Comparison of ENCODE assay signal across 23 mouse cellular contexts in the genomic region with DNA sequence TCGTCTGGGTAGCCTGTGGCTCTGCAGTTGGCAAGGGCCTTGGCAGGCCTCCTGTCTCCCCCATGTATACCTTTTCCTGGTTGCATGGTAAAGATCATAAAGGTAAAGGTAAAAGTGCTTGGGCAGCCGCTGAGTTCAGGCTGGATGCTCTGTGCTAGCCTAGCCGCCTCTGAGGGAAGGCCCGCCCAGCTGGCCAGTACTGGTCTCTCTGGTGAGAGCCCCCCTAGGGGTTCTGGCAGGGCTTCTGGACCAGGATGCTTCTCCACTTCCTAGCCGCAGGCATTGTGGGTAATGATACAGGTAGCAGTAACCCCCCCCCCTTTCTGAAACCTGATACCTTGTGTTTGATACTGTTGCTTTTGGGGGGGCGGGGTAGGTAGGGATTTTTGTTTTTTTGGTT.
"Had no signal": no experiment of that assay in that cellular context is flagged by ENCODE, and none has a peak within 500 bp of the region (broad histone marks: within the 10 kb centered on the region; RNA-seq: fewer than 3 reads in every experiment).

No protein-coding gene starts in this region.

- H3K4me1 ChIP-seq: heart, embryonic 15.5 days; hindbrain, embryonic 13.5 days; hindbrain, embryonic 15.5 days; limb, embryonic 15.5 days; liver, embryonic 12.5 days had no signal

- H3K9me3 ChIP-seq: heart, embryonic 13.5 days; heart, embryonic 15.5 days; hindbrain, embryonic 13.5 days; hindbrain, embryonic 15.5 days; limb, embryonic 13.5 days; limb, embryonic 15.5 days; liver, embryonic 12.5 days had no signal

- H3K36me3 ChIP-seq: liver, embryonic 12.5 days had no signal

- DNase-seq: gastrocnemius, adult 2 months; gastrocnemius, postnatal 10 days; gastrocnemius, postnatal 25 days; heart, adult 18-20 months; heart, postnatal 14 days; heart, postnatal 36 days; kidney, adult 11 months; kidney, adult 8-10 months; kidney, postnatal 25 days; layer of hippocampus, adult 9-11 months; layer of hippocampus, postnatal 36 days; left cerebral cortex, postnatal 4 days had no signal

- ATAC-seq: hindbrain, postnatal 0 days; intestine, embryonic 16.5 days; liver, embryonic 12.5 days had no signal

- H3K4me2 ChIP-seq: heart, embryonic 11.5 days; heart, embryonic 13.5 days; heart, embryonic 15.5 days; hindbrain, embryonic 13.5 days; hindbrain, embryonic 15.5 days; limb, embryonic 13.5 days; limb, embryonic 15.5 days; liver, embryonic 12.5 days had no signal

- H3K27me3 ChIP-seq: heart, embryonic 13.5 days; heart, embryonic 15.5 days; hindbrain, embryonic 13.5 days; hindbrain, embryonic 15.5 days; limb, embryonic 13.5 days; limb, embryonic 15.5 days; liver, embryonic 12.5 days had no signal

- H3K4me3 ChIP-seq: gastrocnemius, adult 2 months; heart, embryonic 13.5 days; heart, embryonic 15.5 days; hindbrain, embryonic 13.5 days; hindbrain, embryonic 15.5 days; limb, embryonic 13.5 days; limb, embryonic 15.5 days; liver, embryonic 12.5 days had no signal

- H3K9ac ChIP-seq: heart, embryonic 13.5 days; heart, embryonic 15.5 days; hindbrain, embryonic 13.5 days; hindbrain, embryonic 15.5 days; limb, embryonic 13.5 days; limb, embryonic 15.5 days; liver, embryonic 12.5 days; liver, embryonic 14.5 days had no signal

- H3K27ac ChIP-seq: heart, embryonic 13.5 days; heart, embryonic 15.5 days; hindbrain, embryonic 13.5 days; hindbrain, embryonic 15.5 days; hindbrain, postnatal 0 days; limb, embryonic 13.5 days; limb, embryonic 15.5 days; liver, embryonic 12.5 days; liver, embryonic 14.5 days had no signal
